Mouse (Mus musculus) kidney, embryonic 14.5 days (tissue): Measurements from ENCODE around the gene Ap3m1. TPM values are rescaled to one million over a fixed set of nuclear protein-coding genes. Genes with fewer than 3 reads are reported as not detected.
A peak's percentile ranks its signal among the peaks of the same experiment; 100 is the strongest.

Experiments used
- ATAC-seq: fragments of 200-750 bp; cut with Nextera tagmentation; 2 replicates; pipeline ENCODE4 v1.8.0; 2017; ENCODE audit warnings: moderate number of reproducible peaks, mild to moderate bottlenecking, moderate TSS enrichment, moderate library complexity; ENCODE audit not compliant: low FRiP score, low TSS enrichment
- H3K27ac ChIP-seq: fragments of 300-500 bp; sonication (generic); 2 replicates; pipeline ENCODE4 v1.5.1; 2014; ENCODE audit warnings: low read depth, mild to moderate bottlenecking, low read length, moderate library complexity, mixed read lengths
- H3K27me3 ChIP-seq: fragments of 300-500 bp; sonication (generic); 2 replicates; pipeline ENCODE4 v1.6.1; 2014; ENCODE audit warnings: mild to moderate bottlenecking, low read length; ENCODE audit not compliant: control insufficient read depth, insufficient read depth
- H3K36me3 ChIP-seq: fragments of 300-500 bp; sonication (generic); 2 replicates; pipeline ENCODE4 v1.6.1; 2014; ENCODE audit warnings: low read length, mixed read lengths; ENCODE audit not compliant: control insufficient read depth, insufficient read depth
- H3K4me1 ChIP-seq: fragments of 300-500 bp; sonication (generic); 2 replicates; pipeline ENCODE4 v1.6.1; 2014; ENCODE audit warnings: low read length, mixed read lengths; ENCODE audit not compliant: control insufficient read depth, insufficient read depth
- H3K4me2 ChIP-seq: fragments of 300-500 bp; sonication (generic); replicated peaks from 2 replicates; pipeline ENCODE4 v1.6.1; 2014; ENCODE audit warnings: low read depth, mild to moderate bottlenecking, low read length
- H3K4me3 ChIP-seq: fragments of 300-500 bp; sonication (generic); 2 replicates; pipeline ENCODE4 v1.5.1; 2014; ENCODE audit warnings: mild to moderate bottlenecking, low read length
- H3K9ac ChIP-seq: fragments of 300-500 bp; sonication (generic); 2 replicates; pipeline ENCODE4 v1.6.1; 2014; ENCODE audit warnings: low read depth, mild to moderate bottlenecking, low read length, moderate library complexity
- H3K9me3 ChIP-seq: fragments of 300-500 bp; sonication (generic); 2 replicates; pipeline ENCODE4 v1.6.1; 2016; ENCODE audit warnings: low read length; ENCODE audit not compliant: control insufficient read depth
- WGBS: fragments of 180-500 bp; shearing (Covaris S2); extraction: QIAGEN DNeasy Blood & Tissue Kit; methylation state at CpG from one replicate; pipeline ENCODE4 v1.1.7; 2014; 5-methylcytosine and 5-hydroxymethylcytosine counted together
- polyA plus RNA-seq: library from polyadenylated mRNA; unstranded; fragments of >200 nt; fragmentation: Nextera tagmentation; extraction: Ambion mirVana; gene quantifications from 2 replicates; pipeline ENCODE4 v1.2.1, GENCODE M21; 2014

The Ap3m1 gene
- polyA plus RNA-seq, 1 experiment from 2014 or later, result 89.8 TPM

GRCm38 (mm10) chr14:21088731-21089130, 36.4 kb upstream of the Ap3m1 start:
- no peaks in the 10 kb centered on the region for H3K27me3 ChIP-seq
- no peak overlapping the region for H3K4me2 ChIP-seq
- no peak overlapping the region for H3K9ac ChIP-seq
- WGBS, result 70% methylated on average over 3 of the region's 3 CpGs
- H3K36me3 ChIP-seq, result peaks cover 8% of the 10 kb centered on the region; the same call in 1 of the 2 replicates
- no peak overlapping the region for H3K4me3 ChIP-seq
- peaks cover 14% of the 10 kb centered on the region for H3K4me1 ChIP-seq
- H3K9me3 ChIP-seq, result no peaks in the 10 kb centered on the region
- ATAC-seq, result no peak
- H3K27ac ChIP-seq, result no peak overlapping the region

- Histone ChIP-seq H3K36me3 (peaks cover 3% of the 10 kb centered on the region; the same call in 1 of the 2 replicates), H3K27ac (no peak overlapping the region; the same call in 1 of the 2 replicates), H3K9ac (0 out of 2 replicates have a peak overlapping the region, but pooled peaks have one; percentile 1), H3K4me1 (peaks cover 14% of the 10 kb centered on the region), H3K4me3 (no peak overlapping the region), H3K27me3 (no peaks in the 10 kb centered on the region), H3K9me3 (no peaks in the 10 kb centered on the region), H3K4me2 (no peak overlapping the region)
- ATAC-seq, result peak; percentile 32; the same call in 1 of the 2 replicates
- WGBS, result 61% methylated on average over 4 of the region's 4 CpGs
Measured at GRCm38 (mm10) chr14:21087390-21088060, 35.2 kb upstream of the Ap3m1 start.

GRCm38 (mm10) chr14:21086827-21087351, 34.6 kb upstream of the Ap3m1 start:
- no peak overlapping the region; the same call in 1 of the 2 replicates for H3K27ac ChIP-seq
- H3K9ac ChIP-seq, result 0 out of 2 replicates have a peak overlapping the region, but pooled peaks have one; percentile 1
- H3K4me3 ChIP-seq, result no peak overlapping the region
- H3K9me3 ChIP-seq, result no peaks in the 10 kb centered on the region
- H3K4me2 ChIP-seq, result no peak overlapping the region
- H3K36me3 ChIP-seq, result no peaks in the 10 kb centered on the region
- ATAC-seq, result no peak
- no peaks in the 10 kb centered on the region for H3K27me3 ChIP-seq
- WGBS, result 34% methylated on average over 7 of the region's 7 CpGs
- peaks cover 14% of the 10 kb centered on the region for H3K4me1 ChIP-seq

- H3K27ac ChIP-seq, result no peak overlapping the region
- WGBS, result 24% methylated on average over 2 of the region's 2 CpGs
- no peak for ATAC-seq
- no peak overlapping the region for H3K4me3 ChIP-seq
- H3K36me3 ChIP-seq, result no peaks in the 10 kb centered on the region
- peaks cover 14% of the 10 kb centered on the region for H3K4me1 ChIP-seq
- no peak overlapping the region for H3K9ac ChIP-seq
- H3K4me2 ChIP-seq, result no peak overlapping the region
- H3K9me3 ChIP-seq, result no peaks in the 10 kb centered on the region
- no peaks in the 10 kb centered on the region for H3K27me3 ChIP-seq
Measured at GRCm38 (mm10) chr14:21086106-21086505, 33.8 kb upstream of the Ap3m1 start.

- Histone ChIP-seq H3K9ac (no peak overlapping the region), H3K4me3 (no peak overlapping the region), H3K27ac (no peak overlapping the region), H3K4me1 (peaks cover 14% of the 10 kb centered on the region), H3K36me3 (no peaks in the 10 kb centered on the region), H3K9me3 (no peaks in the 10 kb centered on the region), H3K27me3 (no peaks in the 10 kb centered on the region), H3K4me2 (no peak overlapping the region)
- ATAC-seq, result no peak
- 73% methylated on average over 5 of the region's 5 CpGs for WGBS
Measured at GRCm38 (mm10) chr14:21085666-21086065, 33.4 kb upstream of the Ap3m1 start.

- no peak for ATAC-seq
Measured at GRCm38 (mm10) chr14:21082823-21083222, 30.5 kb upstream of the Ap3m1 start.

GRCm38 (mm10) chr14:21078511-21078910, 26.2 kb upstream of the Ap3m1 start:
- Histone ChIP-seq H3K27me3 (no peaks in the 10 kb centered on the region), H3K36me3 (no peaks in the 10 kb centered on the region), H3K4me1 (peaks cover 10% of the 10 kb centered on the region), H3K4me2 (no peak overlapping the region), H3K9ac (no peak overlapping the region), H3K9me3 (no peaks in the 10 kb centered on the region), H3K4me3 (no peak overlapping the region), H3K27ac (no peak overlapping the region)
- no peak for ATAC-seq

More at GRCm38 (mm10) chr14:21082823-21083222, 30.5 kb upstream of the Ap3m1 start:
- Histone ChIP-seq H3K9me3 (no peaks in the 10 kb centered on the region), H3K4me3 (no peak overlapping the region), H3K27me3 (no peaks in the 10 kb centered on the region), H3K4me2 (no peak overlapping the region), H3K9ac (no peak overlapping the region), H3K27ac (no peak overlapping the region), H3K4me1 (peaks cover 14% of the 10 kb centered on the region), H3K36me3 (no peaks in the 10 kb centered on the region)
- 67% methylated on average over 1 of the region's 1 CpGs for WGBS

- H3K27ac ChIP-seq, result no peak overlapping the region
- WGBS, result 78% methylated on average over 4 of the region's 4 CpGs
- no peak overlapping the region for H3K9ac ChIP-seq
- no peaks in the 10 kb centered on the region for H3K36me3 ChIP-seq
- H3K4me1 ChIP-seq, result peaks cover 10% of the 10 kb centered on the region
- no peaks in the 10 kb centered on the region for H3K27me3 ChIP-seq
- no peak for ATAC-seq
- H3K4me3 ChIP-seq, result no peak overlapping the region
- no peaks in the 10 kb centered on the region for H3K9me3 ChIP-seq
- H3K4me2 ChIP-seq, result no peak overlapping the region
Measured at GRCm38 (mm10) chr14:21077939-21078338, 25.6 kb upstream of the Ap3m1 start.

- H3K27ac ChIP-seq, result no peak overlapping the region
- H3K9ac ChIP-seq, result peak overlapping the region; percentile 70
- no peaks in the 10 kb centered on the region for H3K36me3 ChIP-seq
- H3K9me3 ChIP-seq, result no peaks in the 10 kb centered on the region
- peak; percentile 60 for ATAC-seq
- peak overlapping the region; percentile 71 for H3K4me2 ChIP-seq
- no peaks in the 10 kb centered on the region for H3K27me3 ChIP-seq
- WGBS, result 45% methylated on average over 7 of the region's 7 CpGs
- H3K4me1 ChIP-seq, result peaks cover 10% of the 10 kb centered on the region
- H3K4me3 ChIP-seq, result peak overlapping the region; percentile 62
Measured at GRCm38 (mm10) chr14:21076501-21077194, 24.3 kb upstream of the Ap3m1 start.
